Mouse (Mus musculus) embryonic fibroblast, embryonic 13.5 days (primary cell): ENCODE results near the gene Ten1. TPM values are rescaled to one million over a fixed set of nuclear protein-coding genes. Genes with fewer than 3 reads are reported as not detected.

Experiments used
- H3K27ac ChIP-seq: 2 replicates; pipeline ENCODE4 v1.5.1; 2012; ENCODE audit warnings: low read length, control low read depth, inconsistent platforms; ENCODE audit not compliant: insufficient read depth
- H3K4me1 ChIP-seq: 2 replicates; pipeline ENCODE4 v1.6.1; 2011; ENCODE audit warnings: low read length; ENCODE audit not compliant: control insufficient read depth, insufficient read depth
- H3K4me3 ChIP-seq: 2 replicates; pipeline ENCODE4 v1.5.1; 2011; ENCODE audit warnings: mild to moderate bottlenecking, control low read depth, low read length; ENCODE audit not compliant: insufficient read depth
- CTCF ChIP-seq: IDR thresholded peaks from 2 replicates; pipeline ENCODE4 v1.5.1; 2011; ENCODE audit warnings: mild to moderate bottlenecking, control low read depth, low read length, moderate library complexity, borderline replicate concordance; ENCODE audit not compliant: insufficient read depth
- POLR2A ChIP-seq: IDR thresholded peaks from 2 replicates; pipeline ENCODE4 v1.6.1; 2011; ENCODE audit warnings: low read depth, mild to moderate bottlenecking, control low read depth, low read length, moderate library complexity
- polyA plus RNA-seq: library from polyadenylated mRNA; stranded (reverse); fragments of >200 nt; gene quantifications from 2 replicates; pipeline ENCODE4 v1.2.4, GENCODE M21; 2011; ENCODE audit warnings: low read depth; ENCODE audit not compliant: missing spikeins, insufficient read length

Ten1 gene
- polyA plus RNA-seq, 1 experiment, result 16.3 TPM

- TF ChIP-seq POLR2A (no peak), CTCF (no peak)
- peaks cover 17% of the 10 kb centered on the region for H3K4me1 ChIP-seq
- H3K4me3 ChIP-seq, result no peak overlapping the region
- no peak overlapping the region for H3K27ac ChIP-seq
These were observed 56.0 kb downstream of the Ten1 start for GRCm38 (mm10) chr11:116254627-116255026.

- Histone ChIP-seq H3K4me3 (no peak overlapping the region), H3K27ac (0 out of 2 replicates have a peak overlapping the region, but pooled peaks have one; percentile 43)
- TF ChIP-seq CTCF (no peak), POLR2A (no peak)
These were observed 56.7 kb downstream of the Ten1 start for GRCm38 (mm10) chr11:116255090-116255981.

GRCm38 (mm10) chr11:116255982-116256675, 57.5 kb downstream of the Ten1 start:
- Histone ChIP-seq H3K27ac (peak overlapping the region; percentile 43; the same call in 1 of the 2 replicates), H3K4me3 (no peak overlapping the region), H3K4me1 (peaks cover 17% of the 10 kb centered on the region)
- TF ChIP-seq CTCF, result no peak
- TF ChIP-seq POLR2A, result no peak

More at GRCm38 (mm10) chr11:116255090-116255981, 56.7 kb downstream of the Ten1 start:
- peaks cover 17% of the 10 kb centered on the region for H3K4me1 ChIP-seq

GRCm38 (mm10) chr11:116259461-116259860, 60.8 kb downstream of the Ten1 start:
- TF ChIP-seq CTCF (no peak), POLR2A (no peak)
- Histone ChIP-seq H3K4me3 (no peak overlapping the region), H3K27ac (no peak overlapping the region), H3K4me1 (peaks cover 17% of the 10 kb centered on the region)

- Histone ChIP-seq H3K27ac (no peak overlapping the region), H3K4me3 (no peak overlapping the region), H3K4me1 (peaks cover 11% of the 10 kb centered on the region)
- TF ChIP-seq POLR2A (no peak), CTCF (no peak)
These were observed 61.6 kb downstream of the Ten1 start for GRCm38 (mm10) chr11:116260259-116260658.

Other genes starting within 250 kb of the Ten1 start
- gene Itgb4, start 224.1 kb upstream of the Ten1 start, polyA plus RNA-seq, result 1.3 and 2.1 TPM in 2 replicates
- gene Galk1, start 186.1 kb upstream of the Ten1 start, polyA plus RNA-seq, result 50.8 and 58.6 TPM in 2 replicates
- 339 and 513 TPM in 2 replicates for gene H3f3b, start 170.9 kb upstream of the Ten1 start, polyA plus RNA-seq
- 16.9 and 18.8 TPM in 2 replicates for gene Unk, start 168.5 kb upstream of the Ten1 start, polyA plus RNA-seq
- not detected in 2 replicates for gene Unc13d, start 120.9 kb upstream of the Ten1 start, polyA plus RNA-seq
- gene Wbp2, start 111.9 kb upstream of the Ten1 start, polyA plus RNA-seq, result 55.1 and 63.8 TPM in 2 replicates
- gene Trim47, start 71.6 kb upstream of the Ten1 start, polyA plus RNA-seq, result 21.5 and 25.1 TPM in 2 replicates
- gene Trim65, start 67.7 kb upstream of the Ten1 start, polyA plus RNA-seq, result 2.8 and 2.9 TPM in 2 replicates
- gene Mrpl38, start 60.0 kb upstream of the Ten1 start, polyA plus RNA-seq, result 31.6 and 32.5 TPM in 2 replicates
- 34.5 and 42.3 TPM in 2 replicates for gene Fbf1, start 30.7 kb upstream of the Ten1 start, polyA plus RNA-seq
- 51.3 and 54.3 TPM in 2 replicates for gene Acox1, start 190 bp downstream of the Ten1 start, polyA plus RNA-seq
- 0.16 TPM in 1 of 2 replicates, not detected in the other for gene Evpl, start 39.2 kb downstream of the Ten1 start, polyA plus RNA-seq
- 71.1 and 71.4 TPM in 2 replicates for gene Srp68, start 75.4 kb downstream of the Ten1 start, polyA plus RNA-seq
- not detected in 2 replicates for gene Galr2, start 82.1 kb downstream of the Ten1 start, polyA plus RNA-seq
- gene Exoc7, start 108.4 kb downstream of the Ten1 start, polyA plus RNA-seq, result 54.1 and 60.1 TPM in 2 replicates
- 0.98 TPM in 1 of 2 replicates, not detected in the other for gene Foxj1, start 136.5 kb downstream of the Ten1 start, polyA plus RNA-seq
- 18.2 and 23.2 TPM in 2 replicates for gene Rnf157, start 214.2 kb downstream of the Ten1 start, polyA plus RNA-seq
- gene Ubald2, start 235.2 kb downstream of the Ten1 start, polyA plus RNA-seq, result 57.3 and 62.3 TPM in 2 replicates